Mouse (Mus musculus) hindlimb bud, embryonic 11.5 days (tissue): ENCODE measurements around the gene Ccdc71.

Experiments
- DNase-seq: peaks from one replicate; pipeline ENCODE4 v3.0.0-alpha.2; 2012; ENCODE audit warnings: low read depth, low spot score; ENCODE audit errors: extremely low spot score

The Ccdc71 gene

GRCm38 (mm10) chr9:108460319-108461178, at the start of gene Ccdc71:
Ccdc71 (plus strand) TSS chr9:108460527.
- DNase-seq, result peak; percentile 58

- DNase-seq, result no peak
These were observed 48.9 kb upstream of the Ccdc71 start for GRCm38 (mm10) chr9:108411381-108411942.

- DNase-seq, result no peak
These were observed 48.1 kb upstream of the Ccdc71 start for GRCm38 (mm10) chr9:108412221-108412620.

- DNase-seq, result no peak
These were observed 31.9 kb upstream of the Ccdc71 start, which contains the start of gene Ccdc36 for GRCm38 (mm10) chr9:108428384-108428783. Ccdc36 (minus strand) TSS chr9:108428484.

- DNase-seq, result no peak
These were observed 28.8 kb upstream of the Ccdc71 start for GRCm38 (mm10) chr9:108431431-108432067.

- DNase-seq, result no peak
These were observed 24.1 kb upstream of the Ccdc71 start, which contains the start of gene BC048562 for GRCm38 (mm10) chr9:108436182-108436581. BC048562 (plus strand) TSS chr9:108436482.

- DNase-seq, result no peak
These were observed 21.2 kb upstream of the Ccdc71 start for GRCm38 (mm10) chr9:108439176-108439575.

GRCm38 (mm10) chr9:108440485-108440884, 19.8 kb upstream of the Ccdc71 start:
- no peak for DNase-seq

- no peak for DNase-seq
These were observed 18.9 kb upstream of the Ccdc71 start for GRCm38 (mm10) chr9:108441236-108441919.

- DNase-seq, result no peak
These were observed 15.2 kb upstream of the Ccdc71 start for GRCm38 (mm10) chr9:108445125-108445524.

- no peak for DNase-seq
These were observed 10.5 kb upstream of the Ccdc71 start for GRCm38 (mm10) chr9:108449860-108450259.

- no peak for DNase-seq
These were observed 9.8 kb upstream of the Ccdc71 start for GRCm38 (mm10) chr9:108450292-108451169.

- no peak for DNase-seq
These were observed 9.2 kb upstream of the Ccdc71 start for GRCm38 (mm10) chr9:108451170-108451493.

- no peak for DNase-seq
These were observed 8.7 kb upstream of the Ccdc71 start for GRCm38 (mm10) chr9:108451519-108452160.

- peak; percentile 66 for DNase-seq
These were observed 7.9 kb upstream of the Ccdc71 start for GRCm38 (mm10) chr9:108452291-108452906.

- no peak for DNase-seq
These were observed 7.4 kb upstream of the Ccdc71 start for GRCm38 (mm10) chr9:108452911-108453310.

- no peak for DNase-seq
These were observed 6.9 kb upstream of the Ccdc71 start for GRCm38 (mm10) chr9:108453458-108453857.

- no peak for DNase-seq
These were observed 5.9 kb upstream of the Ccdc71 start for GRCm38 (mm10) chr9:108454429-108454828.
